Mouse (Mus musculus) CD8-positive naive resting alpha-beta T cell, adult 2 months (primary cell): ENCODE data around the gene Pate3.
"Not testable (repeated sequence)": the region's sequence is repeated elsewhere in the genome, so short reads cannot be mapped to it uniquely, and the experiment has no call there.

Source experiments
- DNase-seq, 2 experiments: peaks; one replicate each; pipeline ENCODE4 v3.0.0; 2022; ENCODE audit warnings: low read depth in 2 of 2, low spot score in 2 of 2

Gene Pate3

DNA sequence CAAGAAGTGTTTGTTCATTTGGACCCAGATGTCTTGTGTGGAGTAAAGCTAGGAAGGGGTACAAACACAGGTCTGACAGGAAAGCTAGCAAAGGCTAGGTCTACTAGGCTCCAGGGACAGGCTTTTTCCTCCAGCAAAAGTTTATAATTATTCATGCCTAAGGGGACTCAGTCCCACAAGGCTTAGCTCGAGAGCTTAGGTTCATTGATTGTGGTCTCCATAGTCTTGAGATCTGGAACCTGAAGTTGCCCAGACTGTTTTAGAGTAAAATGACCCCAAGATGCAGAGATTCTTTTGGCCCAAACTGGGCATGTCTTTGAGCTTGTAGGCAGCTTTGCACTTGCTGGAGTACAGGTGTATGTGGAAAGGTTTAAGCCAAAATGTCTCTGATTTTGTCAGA lies at the start of gene Pate3:
TSS of gene Pate3 (minus strand) at position 101 of the 400 bp plus-strand sequence.
- DNase-seq, result no peak

GRCm38 (mm10) chr9:35691924-35692323 lies 43.9 kb upstream of the Pate3 start:
- DNase-seq, result no peak

DNA sequence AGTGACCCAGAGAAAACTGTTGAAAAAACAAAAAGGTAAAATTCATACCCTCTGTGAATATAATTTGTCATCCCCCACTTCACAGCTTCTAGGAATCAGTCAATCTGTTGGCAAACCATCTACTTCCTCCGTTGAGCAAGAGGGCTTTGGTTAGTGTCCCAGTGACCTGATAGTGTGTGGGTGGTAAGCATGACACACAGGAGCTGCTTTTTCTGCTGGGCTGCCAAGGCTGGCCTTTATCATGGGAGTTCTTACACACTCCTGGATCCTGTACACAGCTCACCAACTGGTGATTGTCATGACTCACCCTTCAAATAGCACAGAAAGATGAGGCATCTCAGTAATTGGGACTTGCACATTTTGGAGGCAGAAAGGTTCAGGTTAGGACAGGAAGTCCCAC lies 39.0 kb upstream of the Pate3 start, which contains the start of gene Pate1:
TSS of gene Pate1 (minus strand) at position 378 of the 400 bp plus-strand sequence.
- no peak for DNase-seq

- no peak for DNase-seq
Observed at GRCm38 (mm10) chr9:35673557-35673956, 25.6 kb upstream of the Pate3 start.

DNA sequence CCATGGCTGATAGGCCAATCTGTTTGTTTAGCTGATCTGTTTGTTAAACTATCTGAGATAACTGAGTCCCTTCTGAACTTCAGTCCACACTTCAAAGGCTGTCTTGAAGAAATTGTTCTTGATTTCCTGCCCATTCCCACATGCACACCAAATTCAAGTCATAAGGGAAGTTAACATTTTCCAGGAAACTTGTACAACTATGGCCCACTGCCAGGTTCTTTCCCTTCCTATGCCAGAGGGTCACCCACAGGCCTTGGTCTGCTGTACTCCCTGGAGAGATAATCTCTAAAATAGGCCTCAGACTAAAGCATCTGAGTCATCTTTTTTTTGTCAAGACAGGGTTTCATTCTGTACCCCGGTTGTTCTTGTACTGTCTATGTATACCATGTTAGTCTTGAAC lies 15.0 kb downstream of the Pate3 start:
- no peak for DNase-seq

DNA sequence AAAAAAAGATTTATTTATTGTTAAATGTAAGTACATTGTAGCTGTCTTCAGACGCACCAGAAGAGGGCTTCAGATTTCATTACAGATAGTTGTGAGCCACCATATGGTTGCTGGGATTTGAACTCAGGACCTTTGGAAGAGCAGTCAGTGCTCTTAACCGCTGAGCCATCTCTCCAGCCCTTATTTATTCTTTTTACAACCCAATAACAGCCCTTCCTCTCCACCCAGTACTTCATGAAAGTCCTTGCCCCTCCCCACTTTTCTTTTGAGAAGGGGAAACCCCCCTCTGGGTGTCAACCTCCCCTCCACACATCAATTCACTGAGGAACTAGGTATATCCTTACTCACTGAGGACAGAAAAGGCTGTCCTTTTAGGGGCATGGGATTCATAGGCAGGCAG lies 31.2 kb downstream of the Pate3 start:
- DNase-seq, result not testable (repeated sequence)

- DNase-seq, result no peak
Observed at GRCm38 (mm10) chr9:35614005-35614404, 34.0 kb downstream of the Pate3 start.

- no peak for DNase-seq
Observed at GRCm38 (mm10) chr9:35611841-35612240, 36.2 kb downstream of the Pate3 start, which contains the start of gene Pate4. Pate4 (minus strand) TSS chr9:35611941.

DNA sequence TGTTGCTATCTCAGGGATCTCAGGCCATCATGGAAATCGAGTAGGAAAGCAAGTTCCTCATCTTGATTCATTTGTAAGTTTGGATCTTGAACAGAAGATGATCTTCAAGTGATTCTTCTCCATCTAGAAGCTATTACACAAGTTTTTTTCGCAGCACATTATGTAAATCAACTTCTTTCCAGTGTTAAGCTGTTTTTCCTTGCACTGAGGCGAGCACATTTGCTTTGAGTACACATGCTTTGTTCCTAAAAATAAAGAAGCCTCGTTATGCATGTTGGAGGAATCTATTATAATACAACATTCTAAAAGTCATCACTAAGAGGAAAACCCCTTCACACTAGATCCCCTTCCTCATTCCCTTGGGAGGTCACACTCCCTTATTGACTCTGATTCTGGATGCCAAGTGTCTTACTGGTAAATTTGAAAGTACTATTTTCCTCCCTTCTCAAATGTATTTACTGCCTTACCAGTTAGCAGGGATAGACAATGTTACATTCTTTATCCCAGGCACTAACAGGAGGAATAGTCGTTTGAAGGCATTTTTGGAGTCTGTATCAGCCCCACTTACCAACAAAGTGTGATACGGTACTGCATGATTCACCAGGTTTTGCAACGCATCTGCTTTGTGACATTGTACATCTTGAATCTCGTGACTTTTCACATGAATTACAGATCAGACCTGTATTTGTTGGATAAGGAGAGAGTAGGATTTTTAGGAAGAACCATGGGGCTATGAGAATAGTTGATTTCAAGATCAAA lies 40.2 kb downstream of the Pate3 start:
- no peak for DNase-seq
